Mouse (Mus musculus) CH12F3 (cell line): ENCODE data around the gene Sar1b.
"Not testable (repeated sequence)": the region's sequence is repeated elsewhere in the genome, so short reads cannot be mapped to it uniquely, and the experiment has no call there.

ENCODE experiments used
- in situ Hi-C: fragments of 300-500 bp; cut with MboI; formaldehyde crosslinking; loops from 2 replicates; pipeline ENCODE4 v1.14.3; 2020; ENCODE audit warnings: low sequenced_read_pairs

The Sar1b gene

GRCm38 (mm10) chr11:51775507-51775906, 12.0 kb downstream of the Sar1b start:
- in situ Hi-C loops, result no loop called here

- in situ Hi-C loops, result no loop called here
Measured at GRCm38 (mm10) chr11:51777478-51777877, 14.0 kb downstream of the Sar1b start.

- in situ Hi-C loops, result no loop called here
Measured at GRCm38 (mm10) chr11:51780773-51781267, 17.3 kb downstream of the Sar1b start.

GRCm38 (mm10) chr11:51782721-51783120, 19.2 kb downstream of the Sar1b start:
- in situ Hi-C loops, result no loop called here

- in situ Hi-C loops, result no loop called here
Measured at GRCm38 (mm10) chr11:51785926-51786325, 22.4 kb downstream of the Sar1b start.

GRCm38 (mm10) chr11:51789735-51790134, 26.2 kb downstream of the Sar1b start:
- in situ Hi-C loops, result not testable (repeated sequence)

GRCm38 (mm10) chr11:51790662-51791061, 27.2 kb downstream of the Sar1b start:
- in situ Hi-C loops, result no loop called here

- in situ Hi-C loops, result no loop called here
Measured at GRCm38 (mm10) chr11:51796272-51796671, 32.8 kb downstream of the Sar1b start.

- in situ Hi-C loops, result no loop called here
Measured at GRCm38 (mm10) chr11:51800634-51801325, 37.3 kb downstream of the Sar1b start.

- in situ Hi-C loops, result no loop called here
Measured at GRCm38 (mm10) chr11:51805221-51805981, 41.9 kb downstream of the Sar1b start.

GRCm38 (mm10) chr11:51807108-51807879, 43.8 kb downstream of the Sar1b start:
- in situ Hi-C loops, result no loop called here

GRCm38 (mm10) chr11:51809632-51810224, 46.2 kb downstream of the Sar1b start:
- in situ Hi-C loops, result no loop called here

- in situ Hi-C loops, result no loop called here
Measured at GRCm38 (mm10) chr11:51811230-51811629, 47.7 kb downstream of the Sar1b start.

- in situ Hi-C loops, result no loop called here
Measured at GRCm38 (mm10) chr11:51812022-51812546, 48.6 kb downstream of the Sar1b start.

- in situ Hi-C loops, result no loop called here
Measured at GRCm38 (mm10) chr11:51817756-51818155, 54.3 kb downstream of the Sar1b start.

GRCm38 (mm10) chr11:51818837-51819236, 55.4 kb downstream of the Sar1b start:
- in situ Hi-C loops, result no loop called here

GRCm38 (mm10) chr11:51819964-51820363, 56.5 kb downstream of the Sar1b start:
- in situ Hi-C loops, result no loop called here

GRCm38 (mm10) chr11:51820861-51821260, 57.4 kb downstream of the Sar1b start:
- in situ Hi-C loops, result no loop called here

GRCm38 (mm10) chr11:51822736-51823135, 59.2 kb downstream of the Sar1b start:
- in situ Hi-C loops, result no loop called here

GRCm38 (mm10) chr11:51823271-51823670, 59.8 kb downstream of the Sar1b start:
- in situ Hi-C loops, result no loop called here
